Mouse (Mus musculus): ENCODE measurements at regions not wholly inside any gene's neighbourhood (a gene's known extent, or its start where the extent isn't known, plus 50 kb on each side); places are given as distances from the start of the nearest gene placed in this dataset.

- TF ChIP-seq ZC3H11A (IDR thresholded peaks at IDR 0.05; ENCODE audit: borderline replicate concordance, low read depth, low read length) (no peak), MAFK (IDR thresholded peaks at IDR 0.05; ENCODE audit: insufficient read depth, low read depth, low read length) (no peak), HCFC1 (IDR thresholded peaks at IDR 0.05; ENCODE audit: borderline replicate concordance, insufficient read depth, low read length) (no peak), CHD2 (IDR thresholded peaks at IDR 0.05; ENCODE audit: low read depth, low read length) (no peak), ZNF384 (IDR thresholded peaks at IDR 0.05; ENCODE audit: low read depth, low read length) (no peak)
These were observed 72.7 kb upstream of the Id2 start for GRCm38 (mm10) chr12:25169611-25170010.
